Mouse (Mus musculus): ENCODE data around the gene Pik3ip1. TPM values are rescaled to one million over a fixed set of nuclear protein-coding genes. Genes with fewer than 3 reads are reported as not detected.

Gene Pik3ip1
- polyA plus RNA-seq, 1 experiment = 43.6 TPM

- Histone ChIP-seq H3K27ac (ENCODE audit: insufficient read depth, low read length) (peak overlapping the region; percentile 96), H3K27me3 (ENCODE audit: control insufficient read depth, insufficient read depth, low read length) (no peaks in the 10 kb centered on the region), H3K4me1 (ENCODE audit: control insufficient read depth, insufficient read depth, insufficient read length) (peaks cover 31% of the 10 kb centered on the region; the same call in 1 of the 2 replicates), H3K4me3 (ENCODE audit: extremely low read depth, insufficient read depth, insufficient read length) (peak overlapping the region; percentile 72), H3K36me3 (ENCODE audit: control insufficient read depth, insufficient read depth, low read length) (peaks cover 14% of the 10 kb centered on the region)
- no peak for DNase-seq (ENCODE audit: low read depth in 1 of 2, low spot score in 2 of 2)
- WGBS = 2% methylated on average over 14 of the region's 14 CpGs
- no peak for TF ChIP-seq POLR2A (IDR thresholded peaks at IDR 0.05; ENCODE audit: low read depth, low read length)
- no peak for TF ChIP-seq CTCF (IDR thresholded peaks at IDR 0.05; ENCODE audit: extremely low read depth, insufficient read depth, insufficient read length, insufficient replicate concordance)
These were observed 970 bp downstream of the Pik3ip1 start for GRCm38 (mm10) chr11:3330991-3331750.

GRCm38 (mm10) chr11:3331756-3332642, 1.8 kb downstream of the Pik3ip1 start:
- H3K27me3 ChIP-seq (ENCODE audit: control insufficient read depth, insufficient read depth, low read length) = no peaks in the 10 kb centered on the region
- peaks cover 31% of the 10 kb centered on the region; the same call in 1 of the 2 replicates for H3K4me1 ChIP-seq (ENCODE audit: control insufficient read depth, insufficient read depth, insufficient read length)
- H3K36me3 ChIP-seq (ENCODE audit: control insufficient read depth, insufficient read depth, low read length) = peaks cover 14% of the 10 kb centered on the region
- WGBS = under 1% methylated on average over 74 of the region's 75 CpGs
- no peak for TF ChIP-seq CTCF (IDR thresholded peaks at IDR 0.05; ENCODE audit: extremely low read depth, insufficient read depth, insufficient read length, insufficient replicate concordance)
- TF ChIP-seq POLR2A (IDR thresholded peaks at IDR 0.05; ENCODE audit: low read depth, low read length) = peak; percentile 93
- peak; percentile 95 to 96 for DNase-seq (ENCODE audit: low read depth in 1 of 2, low spot score in 2 of 2)
- peak overlapping the region; percentile 96 for H3K27ac ChIP-seq (ENCODE audit: insufficient read depth, low read length)
- H3K4me3 ChIP-seq (ENCODE audit: extremely low read depth, insufficient read depth, insufficient read length) = peak overlapping the region; percentile 72

GRCm38 (mm10) chr11:3333111-3333695, 3.0 kb downstream of the Pik3ip1 start:
- no peak for DNase-seq (ENCODE audit: low read depth in 1 of 2, low spot score in 2 of 2)
- peaks cover 31% of the 10 kb centered on the region; the same call in 1 of the 2 replicates for H3K4me1 ChIP-seq (ENCODE audit: control insufficient read depth, insufficient read depth, insufficient read length)
- WGBS = 87% methylated on average over 11 of the region's 11 CpGs
- H3K4me3 ChIP-seq (ENCODE audit: extremely low read depth, insufficient read depth, insufficient read length) = no peak overlapping the region
- no peaks in the 10 kb centered on the region for H3K27me3 ChIP-seq (ENCODE audit: control insufficient read depth, insufficient read depth, low read length)
- peak overlapping the region; percentile 89 for H3K27ac ChIP-seq (ENCODE audit: insufficient read depth, low read length)
- H3K36me3 ChIP-seq (ENCODE audit: control insufficient read depth, insufficient read depth, low read length) = peaks cover 14% of the 10 kb centered on the region
- TF ChIP-seq POLR2A (IDR thresholded peaks at IDR 0.05; ENCODE audit: low read depth, low read length) (no peak), CTCF (IDR thresholded peaks at IDR 0.05; ENCODE audit: extremely low read depth, insufficient read depth, insufficient read length, insufficient replicate concordance) (no peak)

GRCm38 (mm10) chr11:3334141-3334710, 4.0 kb downstream of the Pik3ip1 start:
- Histone ChIP-seq H3K4me1 (ENCODE audit: control insufficient read depth, insufficient read depth, insufficient read length) (peaks cover 27% of the 10 kb centered on the region; the same call in 1 of the 2 replicates), H3K4me3 (ENCODE audit: extremely low read depth, insufficient read depth, insufficient read length) (no peak overlapping the region), H3K36me3 (ENCODE audit: control insufficient read depth, insufficient read depth, low read length) (peaks cover 14% of the 10 kb centered on the region), H3K27ac (ENCODE audit: insufficient read depth, low read length) (peak overlapping the region; percentile 97), H3K27me3 (ENCODE audit: control insufficient read depth, insufficient read depth, low read length) (no peaks in the 10 kb centered on the region)
- no peak for TF ChIP-seq CTCF (IDR thresholded peaks at IDR 0.05; ENCODE audit: extremely low read depth, insufficient read depth, insufficient read length, insufficient replicate concordance)
- TF ChIP-seq POLR2A (IDR thresholded peaks at IDR 0.05; ENCODE audit: low read depth, low read length) = no peak
- DNase-seq (ENCODE audit: low read depth in 1 of 2, low spot score in 2 of 2) = no peak
- 79% methylated on average over 11 of the region's 11 CpGs for WGBS

GRCm38 (mm10) chr11:3334711-3335316, 4.6 kb downstream of the Pik3ip1 start:
- Histone ChIP-seq H3K27me3 (ENCODE audit: control insufficient read depth, insufficient read depth, low read length) (no peaks in the 10 kb centered on the region), H3K4me3 (ENCODE audit: extremely low read depth, insufficient read depth, insufficient read length) (peak overlapping the region; percentile 48), H3K4me1 (ENCODE audit: control insufficient read depth, insufficient read depth, insufficient read length) (peaks cover 23% of the 10 kb centered on the region; the same call in 1 of the 2 replicates), H3K27ac (ENCODE audit: insufficient read depth, low read length) (peak overlapping the region; percentile 97), H3K36me3 (ENCODE audit: control insufficient read depth, insufficient read depth, low read length) (peaks cover 14% of the 10 kb centered on the region)
- 15% methylated on average over 9 of the region's 9 CpGs for WGBS
- no peak for TF ChIP-seq CTCF (IDR thresholded peaks at IDR 0.05; ENCODE audit: extremely low read depth, insufficient read depth, insufficient read length, insufficient replicate concordance)
- TF ChIP-seq POLR2A (IDR thresholded peaks at IDR 0.05; ENCODE audit: low read depth, low read length) = no peak
- no peak for DNase-seq (ENCODE audit: low read depth in 1 of 2, low spot score in 2 of 2)

All from spleen, adult 2 months (tissue).